Mouse (Mus musculus): ENCODE measurements at regions not wholly inside any gene's neighbourhood (a gene's known extent, or its start where the extent isn't known, plus 50 kb on each side); places are given as distances from the start of the nearest gene placed in this dataset.

GRCm38 (mm10) chr3:31793466-31794040 lies 108.8 kb upstream of the Kcnmb2 start:
- no peak for TF ChIP-seq CTCF (conservative IDR thresholded peaks at IDR 0.05 in 1 of 2, IDR thresholded peaks at IDR 0.05 in 1 of 2; ENCODE audit: low read depth in 2 of 2, low read length in 2 of 2)
- TF ChIP-seq NELFE (IDR thresholded peaks at IDR 0.05; ENCODE audit: low read depth, low read length) = no peak
- no peak for TF ChIP-seq TCF12 (IDR thresholded peaks at IDR 0.05; ENCODE audit: low read depth, low read length)
- no peak for TF ChIP-seq JUN (IDR thresholded peaks at IDR 0.05; ENCODE audit: insufficient read depth, low read depth, low read length)
- no peak for TF ChIP-seq MXI1 (IDR thresholded peaks at IDR 0.05; ENCODE audit: low read depth, low read length)
- no peak for TF ChIP-seq USF1 (IDR thresholded peaks at IDR 0.05; ENCODE audit: low read depth, low read length)
- TF ChIP-seq MAZ (IDR thresholded peaks at IDR 0.05; ENCODE audit: low read depth, low read length) = no peak
- TF ChIP-seq EP300 (IDR thresholded peaks at IDR 0.05; ENCODE audit: low read length) = no peak
- TF ChIP-seq MAX (IDR thresholded peaks at IDR 0.05; ENCODE audit: low read length) = no peak
- no peak for TF ChIP-seq JUND (conservative IDR thresholded peaks at IDR 0.05; ENCODE audit: low read depth, low read length)
- no peak for TF ChIP-seq POLR2AphosphoS2 (IDR thresholded peaks at IDR 0.05; ENCODE audit: low read depth, low read length)

Data from CH12.LX (cell line).